Mouse (Mus musculus) neural tube, embryonic 12.5 days (tissue): ENCODE results near the gene Il2rb. TPM values are rescaled to one million over a fixed set of nuclear protein-coding genes. Genes with fewer than 3 reads are reported as not detected.

Source experiments
- ATAC-seq: fragments of 200-750 bp; cut with Nextera tagmentation; 2 replicates; pipeline ENCODE4 v1.8.0; 2017; ENCODE audit warnings: low read depth, mild to moderate bottlenecking, moderate TSS enrichment, moderate library complexity; ENCODE audit not compliant: low FRiP score
- H3K27ac ChIP-seq: fragments of 300-500 bp; sonication (generic); 2 replicates; pipeline ENCODE4 v1.5.1; 2016
- H3K27me3 ChIP-seq: fragments of 300-500 bp; sonication (generic); replicated peaks from 2 replicates; pipeline ENCODE4 v1.6.1; 2016; ENCODE audit warnings: mild to moderate bottlenecking
- H3K36me3 ChIP-seq: fragments of 300-500 bp; sonication (generic); 2 replicates; pipeline ENCODE4 v1.6.1; 2016; ENCODE audit warnings: mild to moderate bottlenecking
- H3K4me1 ChIP-seq: fragments of 300-500 bp; sonication (generic); 2 replicates; pipeline ENCODE4 v1.6.1; 2016
- H3K4me2 ChIP-seq: fragments of 300-500 bp; sonication (generic); replicated peaks from 2 replicates; pipeline ENCODE4 v1.6.1; 2016; ENCODE audit warnings: mild to moderate bottlenecking
- H3K4me3 ChIP-seq: fragments of 300-500 bp; sonication (generic); 2 replicates; pipeline ENCODE4 v1.5.1; 2016
- H3K9ac ChIP-seq: fragments of 300-500 bp; sonication (generic); 2 replicates; pipeline ENCODE4 v1.6.1; 2016; ENCODE audit warnings: mild to moderate bottlenecking
- H3K9me3 ChIP-seq: fragments of 300-500 bp; sonication (generic); 2 replicates; pipeline ENCODE4 v1.6.1; 2016; ENCODE audit warnings: mild to moderate bottlenecking
- WGBS: fragments of 180-500 bp; shearing (Covaris S2); methylation state at CpG from one replicate; pipeline ENCODE4 v1.1.7; 2016; 5-methylcytosine and 5-hydroxymethylcytosine counted together
- polyA plus RNA-seq: library from polyadenylated mRNA; unstranded; fragments of >200 nt; fragmentation: Nextera tagmentation; extraction: Ambion mirVana; gene quantifications from 2 replicates; pipeline ENCODE4 v1.2.1, GENCODE M21; 2016

The Il2rb gene
- not detected in 2 replicates for polyA plus RNA-seq

DNA sequence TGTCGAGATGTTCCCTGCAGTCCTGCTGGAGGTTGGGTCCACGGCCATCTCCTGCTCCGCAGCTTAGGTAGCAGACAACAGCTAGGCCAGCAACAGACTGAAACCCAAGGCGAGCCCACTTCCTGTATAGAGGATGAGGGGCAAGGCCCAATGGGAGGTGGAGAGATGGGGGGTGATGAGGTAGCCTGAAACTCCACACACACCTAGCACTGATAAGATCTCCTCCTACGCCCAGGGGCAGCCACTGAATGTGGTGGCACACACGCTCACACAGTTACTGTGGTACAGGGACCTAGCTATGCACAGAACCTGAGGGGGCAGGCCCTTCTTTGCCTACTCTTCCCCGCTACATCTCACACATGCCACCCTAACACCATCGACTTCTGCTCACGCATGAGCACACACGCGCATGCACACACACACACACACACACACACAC is at the start of gene Il2rb:
Il2rb (minus strand) TSS at position 304 of the 439 bp plus-strand sequence.
- Histone ChIP-seq H3K9ac (no peak within 1 kb of the TSS), H3K4me3 (no peak within 1 kb of the TSS), H3K27ac (no peak within 1 kb of the TSS), H3K4me1 (no peaks in the 10 kb centered on the region), H3K27me3 (no peaks in the 10 kb centered on the region), H3K36me3 (no peaks in the 10 kb centered on the region), H3K9me3 (no peaks in the 10 kb centered on the region), H3K4me2 (no peak within 1 kb of the TSS)
- 92% methylated on average over 11 of the region's 11 CpGs for WGBS
- no peak for ATAC-seq

DNA sequence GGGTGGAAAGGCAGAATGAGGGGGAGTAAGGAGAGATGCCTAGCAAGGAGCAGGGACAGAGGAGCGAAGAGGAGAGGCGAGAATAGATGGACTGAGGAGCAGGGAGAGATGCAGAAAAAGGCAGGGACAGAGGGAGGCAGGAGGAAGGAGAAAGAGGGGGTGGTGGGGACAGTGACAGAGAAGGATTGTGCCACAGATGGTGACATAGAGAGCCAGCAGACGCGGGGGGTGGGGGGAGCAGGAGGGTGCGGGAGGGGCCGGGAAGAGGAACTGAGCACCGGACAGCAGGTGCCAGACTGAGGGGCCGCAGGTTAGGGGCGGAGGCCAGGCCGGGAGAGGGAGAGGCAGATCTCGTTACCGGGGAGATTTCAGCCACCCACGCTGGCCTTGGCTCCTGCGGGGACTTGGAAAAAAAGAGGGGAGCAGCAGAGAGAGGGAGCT is 49.5 kb upstream of the Il2rb start, which contains the start of gene Sstr3:
Sstr3 (minus strand) TSS at position 125 of the 441 bp plus-strand sequence.
- Histone ChIP-seq H3K4me3 (no peak within 1 kb of the TSS), H3K36me3 (no peaks in the 10 kb centered on the region), H3K27ac (no peak within 1 kb of the TSS), H3K9me3 (no peaks in the 10 kb centered on the region), H3K9ac (peak within 1 kb of the TSS; percentile 40; the same call in 1 of the 2 replicates), H3K27me3 (no peaks in the 10 kb centered on the region; the same call in none of the 2 replicates), H3K4me1 (peaks cover 20% of the 10 kb centered on the region), H3K4me2 (peak within 1 kb of the TSS; percentile 44)
- 15% methylated on average over 14 of the region's 14 CpGs for WGBS
- ATAC-seq: peak; percentile 35; the same call in 1 of the 2 replicates

DNA sequence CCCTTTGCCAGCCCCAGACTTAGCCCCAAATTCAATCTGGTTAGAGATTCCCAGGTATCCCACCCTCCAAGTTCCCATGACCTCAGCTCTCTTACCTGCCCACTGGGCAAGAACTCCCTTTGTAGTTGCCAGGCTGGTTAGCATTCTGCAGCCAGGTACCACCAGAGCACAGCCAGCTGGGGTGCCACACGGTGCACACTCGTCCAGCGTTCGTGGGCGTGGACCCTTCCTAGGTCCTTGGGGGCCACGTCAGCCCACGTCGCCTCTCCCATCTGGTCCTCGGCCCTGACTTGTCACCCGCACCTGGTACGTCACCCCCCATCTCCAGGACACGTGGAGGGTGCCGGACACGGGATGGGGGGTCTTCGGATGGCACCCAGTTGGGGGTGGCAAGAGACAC is 49.0 kb upstream of the Il2rb start:
- no peaks in the 10 kb centered on the region for H3K36me3 ChIP-seq
- H3K9me3 ChIP-seq: no peaks in the 10 kb centered on the region
- ATAC-seq: no peak
- H3K9ac ChIP-seq: no peak overlapping the region
- H3K27me3 ChIP-seq: no peaks in the 10 kb centered on the region; the same call in none of the 2 replicates
- H3K4me2 ChIP-seq: no peak overlapping the region
- 74% methylated on average over 15 of the region's 15 CpGs for WGBS
- no peak overlapping the region for H3K4me3 ChIP-seq
- peaks cover 20% of the 10 kb centered on the region for H3K4me1 ChIP-seq
- H3K27ac ChIP-seq: no peak overlapping the region

DNA sequence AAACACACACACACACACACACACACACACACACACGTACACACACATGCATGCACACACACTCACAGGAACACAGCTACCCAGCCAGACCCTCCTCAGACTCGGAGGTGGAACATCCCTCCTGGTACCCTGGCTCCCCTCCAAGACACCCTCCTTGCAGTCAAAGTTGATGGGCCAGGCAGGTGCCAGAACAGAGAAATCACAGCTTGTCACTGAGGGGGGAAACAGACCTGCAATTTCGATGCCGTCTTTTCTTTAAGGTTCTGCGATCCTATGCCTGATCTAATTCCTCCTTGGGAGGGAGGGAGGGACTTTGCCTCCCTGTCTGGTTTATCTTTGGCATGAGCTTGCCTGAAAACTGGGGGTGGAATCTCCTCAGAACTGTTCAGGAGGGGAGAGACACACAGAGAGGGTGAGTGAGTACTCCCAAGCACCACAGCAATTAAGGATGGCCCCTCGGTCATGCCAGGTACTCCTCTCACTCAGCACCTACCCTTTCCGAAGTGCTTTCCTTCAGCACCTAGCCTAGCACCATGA is 47.8 kb upstream of the Il2rb start:
- H3K27ac ChIP-seq: no peak overlapping the region

DNA sequence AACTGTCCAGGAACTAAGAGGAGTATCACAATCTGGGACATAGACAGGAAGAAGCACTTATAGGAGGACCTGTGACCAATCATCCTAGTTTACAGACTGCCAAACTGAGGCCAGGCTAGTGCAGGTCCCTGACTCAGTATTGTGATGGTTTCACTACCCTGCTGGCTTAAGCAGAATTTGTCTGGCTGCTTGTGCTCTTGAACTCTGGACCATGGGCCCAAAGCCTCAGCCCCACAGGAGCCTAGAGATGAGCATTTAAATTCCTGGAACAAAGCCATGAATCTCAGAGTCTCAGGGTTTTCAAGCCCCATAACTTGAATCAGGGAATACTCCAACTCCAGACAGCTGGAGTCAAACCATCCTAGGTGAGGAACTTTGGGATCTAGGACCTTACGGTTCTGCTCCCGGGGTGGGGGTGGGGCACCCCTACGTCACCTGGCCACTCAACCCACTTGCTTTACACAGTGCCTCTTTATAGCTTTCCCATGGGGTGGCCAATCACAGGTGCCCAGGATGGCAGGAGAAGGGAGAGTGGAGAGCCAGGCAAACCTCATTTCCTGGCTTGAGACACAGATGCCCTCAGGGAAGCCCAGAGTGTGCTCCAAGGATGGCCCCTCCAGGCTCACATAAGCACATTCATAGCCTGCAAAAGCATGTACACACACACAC is 47.2 kb upstream of the Il2rb start:
- no peak overlapping the region for H3K27ac ChIP-seq
- peaks cover 10% of the 10 kb centered on the region for H3K4me1 ChIP-seq
- no peak overlapping the region for H3K9ac ChIP-seq
- 80% methylated on average over 3 of the region's 3 CpGs for WGBS
- no peak overlapping the region for H3K4me3 ChIP-seq
- H3K27me3 ChIP-seq: no peaks in the 10 kb centered on the region; the same call in none of the 2 replicates
- H3K9me3 ChIP-seq: no peaks in the 10 kb centered on the region
- H3K36me3 ChIP-seq: no peaks in the 10 kb centered on the region
- H3K4me2 ChIP-seq: no peak overlapping the region
- no peak for ATAC-seq

More for the DNA sequence above, 47.8 kb upstream of the Il2rb start:
- no peak overlapping the region for H3K4me2 ChIP-seq
- H3K4me1 ChIP-seq: peaks cover 12% of the 10 kb centered on the region
- H3K27me3 ChIP-seq: no peaks in the 10 kb centered on the region; the same call in none of the 2 replicates
- no peak for ATAC-seq
- H3K4me3 ChIP-seq: no peak overlapping the region
- no peaks in the 10 kb centered on the region for H3K36me3 ChIP-seq
- 78% methylated on average over 7 of the region's 7 CpGs for WGBS
- no peaks in the 10 kb centered on the region for H3K9me3 ChIP-seq
- H3K9ac ChIP-seq: no peak overlapping the region

DNA sequence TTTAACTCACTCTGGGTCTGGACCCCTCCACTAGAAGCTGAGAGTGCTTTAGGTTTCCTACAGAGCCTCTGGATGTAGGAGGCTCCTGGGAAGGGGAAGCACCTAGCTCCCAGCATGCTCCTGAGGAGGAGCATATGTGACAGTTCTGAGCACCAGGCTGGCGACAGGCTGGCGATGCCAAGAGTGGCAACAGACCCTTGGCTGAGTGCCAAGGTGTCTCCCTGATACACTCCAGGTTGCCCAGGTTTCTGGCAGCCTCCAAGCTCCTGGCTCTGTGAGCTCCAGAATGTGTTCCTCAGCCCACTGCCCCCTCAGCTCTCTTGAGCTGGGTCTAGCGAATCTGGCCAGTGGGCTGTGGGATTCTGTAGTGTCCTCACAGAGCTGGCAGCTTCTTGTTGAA is 46.5 kb upstream of the Il2rb start:
- ATAC-seq: no peak
- 70% methylated on average over 3 of the region's 3 CpGs for WGBS

GRCm38 (mm10) chr15:78541036-78541435 is 46.0 kb upstream of the Il2rb start:
- no peak for ATAC-seq
- Histone ChIP-seq H3K36me3 (no peaks in the 10 kb centered on the region), H3K9ac (0 out of 2 replicates have a peak overlapping the region, but pooled peaks have one; percentile 8), H3K4me3 (no peak overlapping the region), H3K9me3 (no peaks in the 10 kb centered on the region), H3K27ac (no peak overlapping the region), H3K27me3 (no peaks in the 10 kb centered on the region; the same call in none of the 2 replicates), H3K4me2 (no peak overlapping the region), H3K4me1 (peaks cover 10% of the 10 kb centered on the region)
- WGBS: 79% methylated on average over 3 of the region's 3 CpGs

More for the DNA sequence above, 46.5 kb upstream of the Il2rb start:
- no peaks in the 10 kb centered on the region for H3K36me3 ChIP-seq
- no peaks in the 10 kb centered on the region for H3K9me3 ChIP-seq
- no peak overlapping the region for H3K9ac ChIP-seq
- H3K27me3 ChIP-seq: no peaks in the 10 kb centered on the region; the same call in none of the 2 replicates
- no peak overlapping the region for H3K27ac ChIP-seq
- no peak overlapping the region for H3K4me3 ChIP-seq
- H3K4me2 ChIP-seq: no peak overlapping the region
- H3K4me1 ChIP-seq: peaks cover 10% of the 10 kb centered on the region

- no peak overlapping the region for H3K4me2 ChIP-seq
- no peak overlapping the region for H3K9ac ChIP-seq
- no peaks in the 10 kb centered on the region for H3K9me3 ChIP-seq
- peaks cover under 1% of the 10 kb centered on the region; the same call in 1 of the 2 replicates for H3K27me3 ChIP-seq
- H3K4me3 ChIP-seq: no peak overlapping the region
- no peak for ATAC-seq
- no peak overlapping the region for H3K27ac ChIP-seq
- H3K36me3 ChIP-seq: no peaks in the 10 kb centered on the region
- WGBS: 47% methylated on average over 10 of the region's 10 CpGs
- H3K4me1 ChIP-seq: peaks cover 13% of the 10 kb centered on the region; the same call in 1 of the 2 replicates
Observed at GRCm38 (mm10) chr15:78535723-78536421, 40.8 kb upstream of the Il2rb start.

DNA sequence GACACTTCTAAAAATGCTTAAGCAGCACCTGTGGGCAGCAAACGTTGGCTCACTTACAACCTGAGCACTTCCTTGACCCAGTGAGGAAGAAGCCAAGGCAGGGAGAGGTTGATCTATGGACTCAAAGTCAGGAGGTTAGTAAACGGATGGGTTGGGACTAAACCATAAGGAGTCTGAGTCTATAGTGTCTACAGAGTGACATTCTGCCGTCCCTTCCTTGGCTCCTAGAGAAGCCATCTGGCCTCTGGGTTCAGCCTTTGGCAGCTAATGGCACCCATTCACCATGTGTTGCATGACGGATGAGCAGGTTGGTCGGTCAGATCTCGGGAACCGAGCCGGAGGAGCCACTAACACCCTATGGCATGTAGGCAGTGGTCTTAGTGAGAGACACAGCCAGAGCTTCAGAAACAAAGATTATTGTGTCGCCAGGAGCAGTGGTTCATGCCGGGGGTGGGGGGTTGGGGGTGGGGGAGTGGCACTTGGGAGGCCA is 38.3 kb upstream of the Il2rb start:
- Histone ChIP-seq H3K4me3 (no peak overlapping the region), H3K36me3 (no peaks in the 10 kb centered on the region), H3K9ac (no peak overlapping the region), H3K4me1 (peaks cover 26% of the 10 kb centered on the region), H3K27ac (no peak overlapping the region), H3K4me2 (no peak overlapping the region), H3K27me3 (peaks cover 2% of the 10 kb centered on the region; the same call in 1 of the 2 replicates), H3K9me3 (no peaks in the 10 kb centered on the region)
- 73% methylated on average over 10 of the region's 10 CpGs for WGBS
- ATAC-seq: no peak

- Histone ChIP-seq H3K4me3 (no peak overlapping the region), H3K36me3 (no peaks in the 10 kb centered on the region), H3K9me3 (no peaks in the 10 kb centered on the region), H3K4me2 (no peak overlapping the region), H3K27me3 (peaks cover 2% of the 10 kb centered on the region; the same call in 1 of the 2 replicates), H3K27ac (no peak overlapping the region), H3K4me1 (peaks cover 26% of the 10 kb centered on the region), H3K9ac (no peak overlapping the region)
- no peak for ATAC-seq
- 71% methylated on average over 10 of the region's 10 CpGs for WGBS
Observed at GRCm38 (mm10) chr15:78532566-78533345, 37.7 kb upstream of the Il2rb start.

DNA sequence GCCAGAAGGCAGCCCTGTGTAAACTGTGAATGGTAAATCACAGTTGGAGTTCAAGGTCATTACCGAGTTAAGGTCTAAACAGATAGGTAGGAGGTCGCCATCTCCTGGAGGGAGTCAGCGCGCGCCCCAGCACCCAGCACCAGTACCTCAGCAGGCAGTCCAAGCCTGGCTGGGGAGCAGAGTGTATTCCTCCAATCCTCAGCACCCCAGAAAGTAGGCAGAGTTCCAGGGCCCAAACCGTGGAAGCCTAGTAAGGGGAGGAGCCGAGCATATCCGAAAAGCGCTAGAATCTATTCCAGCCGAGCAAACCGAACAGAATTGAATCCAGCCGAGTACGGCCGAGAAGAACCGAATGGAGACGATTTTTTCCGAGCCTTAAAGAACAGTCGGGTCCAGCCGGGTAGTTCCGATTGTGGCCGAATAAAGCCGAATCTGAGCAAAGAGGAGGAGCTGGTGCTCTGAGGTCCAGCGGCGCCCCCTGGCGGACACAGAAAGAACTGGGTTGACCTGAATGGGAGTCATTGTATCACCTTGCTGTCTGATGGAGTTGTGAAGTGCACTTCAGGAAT is 36.9 kb upstream of the Il2rb start:
- H3K4me3 ChIP-seq: peak overlapping the region; percentile 30
- peak; percentile 89 for ATAC-seq
- peak overlapping the region; percentile 47; the same call in 1 of the 2 replicates for H3K27ac ChIP-seq
- WGBS: under 1% methylated on average over 25 of the region's 25 CpGs
- peak overlapping the region; percentile 47; the same call in 1 of the 2 replicates for H3K9ac ChIP-seq
- no peaks in the 10 kb centered on the region for H3K36me3 ChIP-seq
- H3K9me3 ChIP-seq: no peaks in the 10 kb centered on the region
- peaks cover 26% of the 10 kb centered on the region for H3K4me1 ChIP-seq
- H3K27me3 ChIP-seq: peaks cover 2% of the 10 kb centered on the region; the same call in 1 of the 2 replicates
- peak overlapping the region; percentile 59 for H3K4me2 ChIP-seq
